Mouse (Mus musculus): Measurements from ENCODE around the gene Gm36028. TPM values are rescaled to one million over a fixed set of nuclear protein-coding genes. Genes with fewer than 3 reads are reported as not detected.

The Gm36028 gene
- polyA plus RNA-seq, 1 experiment from 2014 or later = 1.9 TPM

- Histone ChIP-seq H3K4me2 (ENCODE audit: low read length) (no peak overlapping the region), H3K9me3 (replicated peaks; ENCODE audit: low read length) (no peaks in the 10 kb centered on the region), H3K36me3 (ENCODE audit: insufficient read depth, low read length) (peaks cover 8% of the 10 kb centered on the region), H3K4me1 (replicated peaks; ENCODE audit: insufficient read depth, low read length) (peaks cover 21% of the 10 kb centered on the region), H3K27ac (peak overlapping the region; percentile 36; the same call in 1 of the 2 replicates), H3K27me3 (ENCODE audit: insufficient read depth, low read length) (no peaks in the 10 kb centered on the region), H3K9ac (ENCODE audit: low read depth, low read length) (no peak overlapping the region), H3K4me3 (replicated peaks; ENCODE audit: low read depth, low read length) (no peak overlapping the region)
- no peak for ATAC-seq (replicated peaks; ENCODE audit: low FRiP score, low read depth)
- 77% methylated on average over 8 of the region's 8 CpGs for WGBS
- no peak for DNase-seq (ENCODE audit: low spot score)
- peak; percentile 26; the same call in 1 of the 2 replicates for TF ChIP-seq CTCF (IDR thresholded peaks at IDR 0.05; ENCODE audit: low read depth)
Observed at GRCm38 (mm10) chr16:37807269-37807668, 53.7 kb downstream of the Gm36028 start.

GRCm38 (mm10) chr16:37805746-37806495 is 55.0 kb downstream of the Gm36028 start:
- H3K4me3 ChIP-seq (replicated peaks; ENCODE audit: low read depth, low read length) = no peak overlapping the region
- TF ChIP-seq CTCF (IDR thresholded peaks at IDR 0.05; ENCODE audit: low read depth) = no peak

GRCm38 (mm10) chr16:37803387-37803950 is 57.5 kb downstream of the Gm36028 start:
- Histone ChIP-seq H3K27me3 (ENCODE audit: insufficient read depth, low read length) (no peaks in the 10 kb centered on the region), H3K9me3 (replicated peaks; ENCODE audit: low read length) (no peaks in the 10 kb centered on the region), H3K4me2 (ENCODE audit: low read length) (no peak overlapping the region), H3K36me3 (ENCODE audit: insufficient read depth, low read length) (peaks cover 11% of the 10 kb centered on the region), H3K27ac (no peak overlapping the region), H3K4me3 (replicated peaks; ENCODE audit: low read depth, low read length) (no peak overlapping the region), H3K4me1 (replicated peaks; ENCODE audit: insufficient read depth, low read length) (peaks cover 10% of the 10 kb centered on the region), H3K9ac (ENCODE audit: low read depth, low read length) (no peak overlapping the region)
- ATAC-seq (replicated peaks; ENCODE audit: low FRiP score, low read depth) = no peak
- no peak for TF ChIP-seq CTCF (IDR thresholded peaks at IDR 0.05; ENCODE audit: low read depth)
- 96% methylated on average over 9 of the region's 9 CpGs for WGBS
- no peak for DNase-seq (ENCODE audit: low spot score)

More at GRCm38 (mm10) chr16:37805746-37806495, 55.0 kb downstream of the Gm36028 start:
- peaks cover 8% of the 10 kb centered on the region for H3K36me3 ChIP-seq (ENCODE audit: insufficient read depth, low read length)
- 61% methylated on average over 3 of the region's 3 CpGs for WGBS
- ATAC-seq (replicated peaks; ENCODE audit: low FRiP score, low read depth) = no peak
- no peak overlapping the region for H3K4me2 ChIP-seq (ENCODE audit: low read length)
- H3K4me1 ChIP-seq (replicated peaks; ENCODE audit: insufficient read depth, low read length) = peaks cover 15% of the 10 kb centered on the region
- H3K9ac ChIP-seq (ENCODE audit: low read depth, low read length) = no peak overlapping the region
- H3K9me3 ChIP-seq (replicated peaks; ENCODE audit: low read length) = no peaks in the 10 kb centered on the region
- peak overlapping the region; percentile 5; the same call in 1 of the 2 replicates for H3K27ac ChIP-seq
- no peaks in the 10 kb centered on the region for H3K27me3 ChIP-seq (ENCODE audit: insufficient read depth, low read length)
- DNase-seq (ENCODE audit: low spot score) = peak; percentile 72

GRCm38 (mm10) chr16:37802686-37803295 is 58.2 kb downstream of the Gm36028 start:
- peaks cover 11% of the 10 kb centered on the region for H3K36me3 ChIP-seq (ENCODE audit: insufficient read depth, low read length)
- ATAC-seq (replicated peaks; ENCODE audit: low FRiP score, low read depth) = no peak
- no peak overlapping the region for H3K27ac ChIP-seq
- TF ChIP-seq CTCF (IDR thresholded peaks at IDR 0.05; ENCODE audit: low read depth) = no peak
- H3K9ac ChIP-seq (ENCODE audit: low read depth, low read length) = no peak overlapping the region
- H3K4me3 ChIP-seq (replicated peaks; ENCODE audit: low read depth, low read length) = no peak overlapping the region
- peaks cover 6% of the 10 kb centered on the region for H3K4me1 ChIP-seq (replicated peaks; ENCODE audit: insufficient read depth, low read length)
- no peaks in the 10 kb centered on the region for H3K9me3 ChIP-seq (replicated peaks; ENCODE audit: low read length)
- WGBS = 59% methylated on average over 4 of the region's 4 CpGs
- H3K4me2 ChIP-seq (ENCODE audit: low read length) = no peak overlapping the region
- no peaks in the 10 kb centered on the region for H3K27me3 ChIP-seq (ENCODE audit: insufficient read depth, low read length)
- no peak for DNase-seq (ENCODE audit: low spot score)

- Histone ChIP-seq H3K4me1 (replicated peaks; ENCODE audit: insufficient read depth, low read length) (no peaks in the 10 kb centered on the region; the same call in 1 of the 2 replicates), H3K9ac (ENCODE audit: low read depth, low read length) (no peak overlapping the region), H3K27me3 (ENCODE audit: insufficient read depth, low read length) (no peaks in the 10 kb centered on the region), H3K27ac (no peak overlapping the region), H3K9me3 (replicated peaks; ENCODE audit: low read length) (no peaks in the 10 kb centered on the region), H3K4me3 (replicated peaks; ENCODE audit: low read depth, low read length) (no peak overlapping the region), H3K4me2 (ENCODE audit: low read length) (no peak overlapping the region), H3K36me3 (ENCODE audit: insufficient read depth, low read length) (peaks cover 14% of the 10 kb centered on the region)
- no peak for TF ChIP-seq CTCF (IDR thresholded peaks at IDR 0.05; ENCODE audit: low read depth)
- 68% methylated on average over 2 of the region's 2 CpGs for WGBS
- no peak for DNase-seq (ENCODE audit: low spot score)
- ATAC-seq (replicated peaks; ENCODE audit: low FRiP score, low read depth) = no peak
Observed at GRCm38 (mm10) chr16:37801097-37801496, 59.8 kb downstream of the Gm36028 start.

Other genes with a start within 250 kb of the Gm36028 start
- gene Ndufb4, start 206.7 kb downstream of the Gm36028 start, polyA plus RNA-seq (2015; fragmentation: Nextera tagmentation; extraction: Ambion mirVana) = 142 and 159 TPM in 2 replicates
- 641 and 681 TPM in 2 replicates for gene Fstl1, start 84.3 kb downstream of the Gm36028 start, polyA plus RNA-seq (2015; fragmentation: Nextera tagmentation; extraction: Ambion mirVana)
- 54.1 and 58.8 TPM in 2 replicates for gene Lrrc58, start 7.2 kb upstream of the Gm36028 start, polyA plus RNA-seq (2015; fragmentation: Nextera tagmentation; extraction: Ambion mirVana)
- 0.55 and 0.59 TPM in 2 replicates for gene Gpr156, start 55.4 kb upstream of the Gm36028 start, polyA plus RNA-seq (2015; fragmentation: Nextera tagmentation; extraction: Ambion mirVana)
- 43.8 and 48.7 TPM in 2 replicates for gene Gsk3b, start 227.9 kb upstream of the Gm36028 start, polyA plus RNA-seq (2015; fragmentation: Nextera tagmentation; extraction: Ambion mirVana)

Measured in kidney, postnatal 0 days (tissue).